Mouse (Mus musculus) kidney, postnatal 0 days (tissue): ENCODE results near the gene Pus10. TPM values are rescaled to one million over a fixed set of nuclear protein-coding genes. Genes with fewer than 3 reads are reported as not detected.

Experiments
- ATAC-seq: fragments of 200-750 bp; cut with Nextera tagmentation; replicated peaks from 2 replicates; pipeline ENCODE4 v1.8.0; 2017; ENCODE audit warnings: low read depth, moderate number of reproducible peaks, moderate TSS enrichment, moderate library complexity; ENCODE audit not compliant: low FRiP score
- DNase-seq: peaks from one replicate; pipeline ENCODE4 v3.0.0-alpha.2; 2016; ENCODE audit warnings: low spot score
- H3K27ac ChIP-seq: fragments of 300-500 bp; sonication (generic); 2 replicates; pipeline ENCODE4 v1.5.1; 2014; ENCODE audit warnings: mild to moderate bottlenecking
- H3K27me3 ChIP-seq: fragments of 300-500 bp; sonication (generic); 2 replicates; pipeline ENCODE4 v1.6.1; 2014; ENCODE audit warnings: low read length, mixed read lengths; ENCODE audit not compliant: insufficient read depth
- H3K36me3 ChIP-seq: fragments of 300-500 bp; sonication (generic); 2 replicates; pipeline ENCODE4 v1.6.1; 2014; ENCODE audit warnings: low read length, mixed read lengths; ENCODE audit not compliant: insufficient read depth
- H3K4me1 ChIP-seq: fragments of 300-500 bp; sonication (generic); replicated peaks from 2 replicates; pipeline ENCODE4 v1.6.1; 2014; ENCODE audit warnings: antibody characterized with exemption, low read length, mixed read lengths; ENCODE audit not compliant: insufficient read depth
- H3K4me2 ChIP-seq: fragments of 300-500 bp; sonication (generic); 2 replicates; pipeline ENCODE4 v1.6.1; 2014; ENCODE audit warnings: mild to moderate bottlenecking, low read length, moderate library complexity, mixed read lengths
- H3K4me3 ChIP-seq: fragments of 300-500 bp; sonication (generic); replicated peaks from 2 replicates; pipeline ENCODE4 v1.5.1; 2014; ENCODE audit warnings: low read depth, low read length
- H3K9ac ChIP-seq: fragments of 300-500 bp; sonication (generic); 2 replicates; pipeline ENCODE4 v1.6.1; 2014; ENCODE audit warnings: low read depth, low read length
- H3K9me3 ChIP-seq: fragments of 300-500 bp; sonication (generic); replicated peaks from 2 replicates; pipeline ENCODE4 v1.6.1; 2016; ENCODE audit warnings: low read length, inconsistent platforms, mixed read lengths
- CTCF ChIP-seq: IDR thresholded peaks from 2 replicates; pipeline ENCODE4 v1.5.1; 2016; ENCODE audit warnings: antibody characterized with exemption, low read depth, mild to moderate bottlenecking, moderate library complexity
- WGBS: fragments of 180-500 bp; shearing (Covaris S2); extraction: QIAGEN DNeasy Blood & Tissue Kit; methylation state at CpG from one replicate; pipeline ENCODE4 v1.1.7; 2014; 5-methylcytosine and 5-hydroxymethylcytosine counted together
- polyA plus RNA-seq: library from polyadenylated mRNA; unstranded; fragments of >200 nt; fragmentation: Nextera tagmentation; extraction: Ambion mirVana; gene quantifications from 2 replicates; pipeline ENCODE4 v1.2.1, GENCODE M21; 2015

Pus10 gene
- polyA plus RNA-seq, 1 experiment from 2014 or later, result 19.3 TPM

- no peaks in the 10 kb centered on the region for H3K4me1 ChIP-seq
- no peak overlapping the region for H3K4me2 ChIP-seq
- no peaks in the 10 kb centered on the region for H3K27me3 ChIP-seq
- ATAC-seq (no peak), DNase-seq (no peak)
- H3K9me3 ChIP-seq, result no peaks in the 10 kb centered on the region
- peaks cover 31% of the 10 kb centered on the region for H3K36me3 ChIP-seq
- no peak for TF ChIP-seq CTCF
- 85% methylated on average over 5 of the region's 5 CpGs for WGBS
- H3K27ac ChIP-seq, result no peak overlapping the region
- no peak overlapping the region for H3K9ac ChIP-seq
- no peak overlapping the region for H3K4me3 ChIP-seq
Measured at GRCm38 (mm10) chr11:23682561-23682960, 17.1 kb downstream of the Pus10 start.

GRCm38 (mm10) chr11:23686671-23687070 is 21.2 kb downstream of the Pus10 start:
- TF ChIP-seq CTCF, result no peak
- 89% methylated on average over 5 of the region's 5 CpGs for WGBS
- H3K36me3 ChIP-seq, result peaks cover 12% of the 10 kb centered on the region; the same call in 1 of the 2 replicates
- H3K4me1 ChIP-seq, result no peaks in the 10 kb centered on the region
- ATAC-seq, result no peak
- no peak overlapping the region for H3K4me2 ChIP-seq
- H3K9ac ChIP-seq, result no peak overlapping the region
- H3K9me3 ChIP-seq, result no peaks in the 10 kb centered on the region
- DNase-seq, result no peak
- H3K27me3 ChIP-seq, result no peaks in the 10 kb centered on the region
- no peak overlapping the region for H3K27ac ChIP-seq
- no peak overlapping the region for H3K4me3 ChIP-seq

GRCm38 (mm10) chr11:23688060-23688459 is 22.6 kb downstream of the Pus10 start:
- no peak for TF ChIP-seq CTCF
- Histone ChIP-seq H3K9me3 (no peaks in the 10 kb centered on the region), H3K4me2 (no peak overlapping the region), H3K27me3 (no peaks in the 10 kb centered on the region), H3K4me1 (no peaks in the 10 kb centered on the region), H3K4me3 (no peak overlapping the region), H3K27ac (no peak overlapping the region), H3K9ac (no peak overlapping the region), H3K36me3 (0 out of 2 replicates have a peak, but pooled peaks cover 5% of the 10 kb centered on the region)
- no peak for DNase-seq
- WGBS, result 90% methylated on average over 1 of the region's 1 CpGs
- no peak for ATAC-seq

- Histone ChIP-seq H3K9me3 (no peaks in the 10 kb centered on the region), H3K4me1 (no peaks in the 10 kb centered on the region), H3K4me2 (no peak overlapping the region), H3K9ac (no peak overlapping the region), H3K27ac (no peak overlapping the region), H3K27me3 (no peaks in the 10 kb centered on the region), H3K4me3 (no peak overlapping the region), H3K36me3 (no peaks in the 10 kb centered on the region)
- DNase-seq (no peak), ATAC-seq (no peak)
- WGBS, result 98% methylated on average over 2 of the region's 2 CpGs
- no peak for TF ChIP-seq CTCF
Measured at GRCm38 (mm10) chr11:23693286-23693685, 27.8 kb downstream of the Pus10 start.

- Histone ChIP-seq H3K27me3 (no peaks in the 10 kb centered on the region), H3K36me3 (no peaks in the 10 kb centered on the region), H3K4me2 (no peak overlapping the region), H3K9me3 (no peaks in the 10 kb centered on the region), H3K4me1 (no peaks in the 10 kb centered on the region), H3K9ac (no peak overlapping the region), H3K27ac (no peak overlapping the region), H3K4me3 (no peak overlapping the region)
- DNase-seq (no peak), ATAC-seq (no peak)
- no peak for TF ChIP-seq CTCF
Measured at GRCm38 (mm10) chr11:23695847-23696246, 30.4 kb downstream of the Pus10 start.

GRCm38 (mm10) chr11:23698526-23698925 is 33.1 kb downstream of the Pus10 start:
- DNase-seq, result no peak
- Histone ChIP-seq H3K9me3 (no peaks in the 10 kb centered on the region), H3K4me2 (no peak overlapping the region), H3K9ac (no peak overlapping the region), H3K4me3 (no peak overlapping the region), H3K4me1 (no peaks in the 10 kb centered on the region), H3K27ac (no peak overlapping the region), H3K36me3 (no peaks in the 10 kb centered on the region), H3K27me3 (no peaks in the 10 kb centered on the region)
- no peak for ATAC-seq
- no peak for TF ChIP-seq CTCF
- WGBS, result 71% methylated on average over 2 of the region's 2 CpGs

GRCm38 (mm10) chr11:23699414-23700095 is 34.1 kb downstream of the Pus10 start:
- Histone ChIP-seq H3K9ac (no peak overlapping the region), H3K27ac (no peak overlapping the region), H3K27me3 (no peaks in the 10 kb centered on the region), H3K9me3 (no peaks in the 10 kb centered on the region), H3K4me3 (no peak overlapping the region), H3K36me3 (peaks cover 4% of the 10 kb centered on the region; the same call in 1 of the 2 replicates), H3K4me2 (no peak overlapping the region), H3K4me1 (no peaks in the 10 kb centered on the region)
- DNase-seq (no peak), ATAC-seq (no peak)
- no peak for TF ChIP-seq CTCF
- 63% methylated on average over 3 of the region's 3 CpGs for WGBS
